Mouse (Mus musculus): Measurements from ENCODE around the gene Dhx35.

- TF ChIP-seq CTCF (IDR thresholded peaks at IDR 0.05; ENCODE audit: low read depth, low read length), result no peak
- no peak for TF ChIP-seq POLR2A (IDR thresholded peaks at IDR 0.05; ENCODE audit: extremely low read depth, insufficient read depth, low read length)
Observed at GRCm38 (mm10) chr2:158817708-158818107, 23.1 kb downstream of the Dhx35 start.

Measured in liver, adult 2 months (tissue).